Mouse (Mus musculus) ES-E14 (cell line): ENCODE data around the gene Rnft2. TPM values are rescaled to one million over a fixed set of nuclear protein-coding genes. Genes with fewer than 3 reads are reported as not detected.

Experiments used
- DNase-seq: peaks from one replicate; pipeline ENCODE4 v3.0.0-alpha.2; 2013; ENCODE audit warnings: low read depth, low spot score
- H3K27ac ChIP-seq: 2 replicates; pipeline ENCODE4 v1.5.1; 2012; ENCODE audit warnings: low read depth, mild to moderate bottlenecking, low read length, moderate library complexity, mixed read lengths; ENCODE audit not compliant: poor library complexity, insufficient read depth, severe bottlenecking
- H3K36me3 ChIP-seq: 2 replicates; pipeline ENCODE4 v1.6.1; 2012; ENCODE audit warnings: mild to moderate bottlenecking, low read length, moderate library complexity, mixed read lengths; ENCODE audit not compliant: control insufficient read depth, poor library complexity, insufficient read depth, severe bottlenecking
- H3K4me1 ChIP-seq, 2 experiments: fragments of 150-350 bp in 1 of 2; sonication (generic) in 1 of 2; 2 replicates each; pipeline ENCODE4 v1.6.1; 2012; ENCODE audit warnings: low read length in 2 of 2, mild to moderate bottlenecking in 1 of 2, mixed read lengths in 1 of 2; ENCODE audit not compliant: control insufficient read depth in 2 of 2, insufficient read depth in 2 of 2, poor library complexity in 1 of 2
- H3K4me3 ChIP-seq, 2 experiments: fragments of 150-350 bp in 1 of 2; sonication (generic) in 1 of 2; 2 replicates each; pipeline ENCODE4 v1.5.1; 2012; ENCODE audit warnings: low read length in 2 of 2, low read depth in 1 of 2, mild to moderate bottlenecking in 1 of 2, mixed read lengths in 1 of 2; ENCODE audit not compliant: insufficient read depth in 1 of 2, poor library complexity in 1 of 2, severe bottlenecking in 1 of 2
- H3K9ac ChIP-seq: 2 replicates; pipeline ENCODE4 v1.6.1; 2012; ENCODE audit warnings: low read depth, mild to moderate bottlenecking, low read length, mixed read lengths; ENCODE audit not compliant: poor library complexity, insufficient read depth, severe bottlenecking
- H3K9me3 ChIP-seq: fragments of 150-350 bp; sonication (generic); 2 replicates; pipeline ENCODE4 v1.6.1; 2012; ENCODE audit warnings: low read depth, mild to moderate bottlenecking, low read length; ENCODE audit not compliant: control insufficient read depth, insufficient read depth
- CHD2 ChIP-seq: IDR thresholded peaks from 2 replicates; pipeline ENCODE4 v1.6.1; 2014; ENCODE audit warnings: mild to moderate bottlenecking, low read depth, low read length, inconsistent platforms
- HCFC1 ChIP-seq: IDR thresholded peaks from 2 replicates; pipeline ENCODE4 v1.6.1; 2012; ENCODE audit warnings: low read length, inconsistent platforms, borderline replicate concordance; ENCODE audit not compliant: insufficient read depth
- MAFK ChIP-seq: IDR thresholded peaks from 2 replicates; pipeline ENCODE4 v1.6.1; 2014; ENCODE audit warnings: mild to moderate bottlenecking, low read depth, low read length, inconsistent platforms; ENCODE audit not compliant: insufficient read depth
- ZC3H11A ChIP-seq: IDR thresholded peaks from 2 replicates; pipeline ENCODE4 v1.6.1; 2012; ENCODE audit warnings: low read depth, mild to moderate bottlenecking, inconsistent platforms, low read length, borderline replicate concordance
- ZNF384 ChIP-seq: IDR thresholded peaks from 2 replicates; pipeline ENCODE4 v1.6.1; 2012; ENCODE audit warnings: low read depth, low read length, inconsistent platforms
- in situ Hi-C, 2 experiments: fragments of 600-800 bp; cut with MboI; formaldehyde crosslinking; loops; one replicate each; pipeline ENCODE4 v1.15.1; 2025; ENCODE audit warnings: low sequenced_read_pairs in 2 of 2, inconsistent platforms in 1 of 2; ENCODE audit not compliant: unreplicated experiment in 2 of 2
- total RNA-seq: library from RNA; depleted of rRNA; stranded (reverse); fragments of 300-350 nt; gene quantifications from 2 replicates; pipeline ENCODE4 v1.2.3, GENCODE M21; 2012

The Rnft2 gene
- total RNA-seq, 1 experiment: 7.9 TPM

- Histone ChIP-seq H3K27ac (no peak overlapping the region), H3K9ac (no peak overlapping the region), H3K4me3 (no peak overlapping the region), H3K4me1 (peaks cover 0 to 2% of the 10 kb centered on the region in 2 experiments; a peak in 1 of 4 replicates), H3K36me3 (peaks cover 4% of the 10 kb centered on the region; the same call in 1 of the 2 replicates), H3K9me3 (no peaks in the 10 kb centered on the region)
- DNase-seq: no peak
- no peak for TF ChIP-seq ZC3H11A
- no peak for TF ChIP-seq MAFK
- TF ChIP-seq CHD2: no peak
- TF ChIP-seq ZNF384: no peak
- TF ChIP-seq HCFC1: no peak
- in situ Hi-C loops: no loop called here
Observed at GRCm38 (mm10) chr5:118147264-118147663, 97.7 kb downstream of the Rnft2 start.

- H3K27ac ChIP-seq: no peak overlapping the region
- no peak overlapping the region for H3K4me3 ChIP-seq
- H3K9me3 ChIP-seq: no peaks in the 10 kb centered on the region
- no peak overlapping the region for H3K9ac ChIP-seq
- TF ChIP-seq HCFC1 (no peak), ZNF384 (no peak), ZC3H11A (no peak), MAFK (no peak), CHD2 (no peak)
- in situ Hi-C loops: no loop called here
- no peak for DNase-seq
- peaks cover 0 to 2% of the 10 kb centered on the region in 2 experiments; a peak in 1 of 4 replicates for H3K4me1 ChIP-seq
- H3K36me3 ChIP-seq: peaks cover 8% of the 10 kb centered on the region; the same call in 1 of the 2 replicates
Observed at GRCm38 (mm10) chr5:118145999-118146679, 98.8 kb downstream of the Rnft2 start.

- H3K4me3 ChIP-seq: no peak overlapping the region
- DNase-seq: no peak
- in situ Hi-C loops: no loop called here
- TF ChIP-seq ZC3H11A: no peak
- no peak for TF ChIP-seq HCFC1
- TF ChIP-seq ZNF384: no peak
- no peak for TF ChIP-seq MAFK
- TF ChIP-seq CHD2: no peak
- H3K9ac ChIP-seq: no peak overlapping the region
- peaks cover 0 to 2% of the 10 kb centered on the region in 2 experiments; a peak in 1 of 4 replicates for H3K4me1 ChIP-seq
- H3K9me3 ChIP-seq: no peaks in the 10 kb centered on the region
- peaks cover 8% of the 10 kb centered on the region; the same call in 1 of the 2 replicates for H3K36me3 ChIP-seq
- no peak overlapping the region for H3K27ac ChIP-seq
Observed at GRCm38 (mm10) chr5:118145458-118145857, 99.5 kb downstream of the Rnft2 start.

- peaks cover 9% of the 10 kb centered on the region; the same call in 1 of the 2 replicates for H3K36me3 ChIP-seq
- DNase-seq: no peak
- H3K4me1 ChIP-seq: peaks cover 0 to 2% of the 10 kb centered on the region in 2 experiments; a peak in 1 of 4 replicates
- in situ Hi-C loops: no loop called here
- no peak overlapping the region for H3K9ac ChIP-seq
- no peak overlapping the region for H3K27ac ChIP-seq
- no peaks in the 10 kb centered on the region for H3K9me3 ChIP-seq
- no peak overlapping the region for H3K4me3 ChIP-seq
- TF ChIP-seq ZNF384: 0 out of 2 replicates have a peak, but pooled peaks have one; percentile 21
- no peak for TF ChIP-seq ZC3H11A
Observed at GRCm38 (mm10) chr5:118144770-118145169, 100.1 kb downstream of the Rnft2 start.
